Comparison of ENCODE assay signal across 19 mouse cellular contexts in genomic region chr16:70407780-70408179, GRCm38 (mm10).
DNase-seq lines count a peak whose midpoint lies in the region; ATAC-seq lines count a peak whose summit lies in the region.
"Had no signal": no experiment of that assay in that cellular context is flagged by ENCODE, and none has a peak within 500 bp of the region (broad histone marks: within the 10 kb centered on the region; RNA-seq: fewer than 3 reads in every experiment).

No protein-coding gene starts in this region.

- no peaks in the 10 kb centered on the region for H3K4me1 ChIP-seq in limb, embryonic 10.5 days
- H3K4me1 ChIP-seq: embryonic facial prominence, embryonic 12.5 days; forebrain, embryonic 15.5 days; heart, embryonic 15.5 days; hindbrain, embryonic 10.5 days had no signal

- peak; percentile 2 for DNase-seq in 3T3-L1 (ENCODE audit: low read depth, low spot score)
- DNase-seq in induced T-regulatory cell, adult 2 months (ENCODE audit: low read depth) = peak; percentile 3
- DNase-seq in layer of hippocampus, adult 9-11 months = no peak
- no peak for DNase-seq in limb, embryonic 10.5 days (ENCODE audit: low spot score)
- DNase-seq: adrenal gland, adult 2 months; adrenal gland, postnatal 25 days; cerebellum, adult 18-20 months; cerebellum, postnatal 10 days; gastrocnemius, postnatal 36 days; heart, adult 18-20 months; heart, postnatal 14 days had no signal

- no peaks in the 10 kb centered on the region for H3K9me3 ChIP-seq in limb, embryonic 10.5 days (replicated peaks)
- H3K9me3 ChIP-seq: embryonic facial prominence, embryonic 12.5 days; forebrain, embryonic 15.5 days; G1E; heart, embryonic 15.5 days; hindbrain, embryonic 10.5 days had no signal

- H3K4me3 ChIP-seq in limb, embryonic 10.5 days = no peak overlapping the region
- H3K4me3 ChIP-seq: embryonic facial prominence, embryonic 12.5 days; forebrain, embryonic 15.5 days; heart, embryonic 15.5 days; hindbrain, embryonic 10.5 days had no signal

- H3K27me3 ChIP-seq in limb, embryonic 10.5 days (ENCODE audit: low read depth, poor library complexity, severe bottlenecking) = no peaks in the 10 kb centered on the region
- H3K27me3 ChIP-seq: embryonic facial prominence, embryonic 12.5 days; forebrain, embryonic 15.5 days; heart, embryonic 15.5 days had no signal

- H3K27ac ChIP-seq in limb, embryonic 10.5 days = no peak overlapping the region
- H3K27ac ChIP-seq: embryonic facial prominence, embryonic 12.5 days; forebrain, embryonic 15.5 days; heart, embryonic 15.5 days; hindbrain, embryonic 10.5 days; hindbrain, embryonic 14.5 days had no signal

- H3K36me3 ChIP-seq in limb, embryonic 10.5 days = no peaks in the 10 kb centered on the region
- H3K36me3 ChIP-seq: embryonic facial prominence, embryonic 12.5 days; forebrain, embryonic 15.5 days; G1E; heart, embryonic 15.5 days; hindbrain, embryonic 10.5 days had no signal

- ATAC-seq in activated CD4-positive, CD25-positive, alpha-beta regulatory T cell, adult 4 months = peak; percentile 26
- peak; percentile 44; the same call in 1 of the 2 replicates for ATAC-seq in megakaryocyte progenitor cell, adult 5-6 weeks (replicated peaks; ENCODE audit: poor library complexity)
- ATAC-seq: forebrain, embryonic 15.5 days had no signal

- 94% methylated on average over 2 of the region's 2 CpGs for WGBS in limb, embryonic 10.5 days

Comparison
In these comparisons a context has a peak if more than half of its experiments do, and no peak if none do; other contexts are left out.
1. DNase-seq: peak in 3T3-L1 (single experiment) and induced T-regulatory cell, adult 2 months (single experiment); none in layer of hippocampus, adult 9-11 months (single experiment) and limb, embryonic 10.5 days (single experiment).